Mouse (Mus musculus) intestine, embryonic 14.5 days (tissue): ENCODE measurements around the gene Rbp7. TPM values are rescaled to one million over a fixed set of nuclear protein-coding genes. Genes with fewer than 3 reads are reported as not detected.
A peak's percentile ranks its signal among the peaks of the same experiment; 100 is the strongest.
"Not testable (repeated sequence)": the region's sequence is repeated elsewhere in the genome, so short reads cannot be mapped to it uniquely, and the experiment has no call there.

ENCODE experiments used
- ATAC-seq: fragments of 200-750 bp; cut with Nextera tagmentation; replicated peaks from 2 replicates; pipeline ENCODE4 v1.8.0; 2017; ENCODE audit warnings: low read depth, moderate number of reproducible peaks, moderate TSS enrichment, moderate library complexity; ENCODE audit not compliant: low FRiP score, low TSS enrichment
- DNase-seq: peaks from one replicate; pipeline ENCODE4 v3.0.0-alpha.2; 2018; ENCODE audit warnings: low spot score
- H3K27ac ChIP-seq: fragments of 300-500 bp; sonication (generic); 2 replicates; pipeline ENCODE4 v1.5.1; 2014; ENCODE audit warnings: low read depth, mild to moderate bottlenecking, control low read depth
- H3K27me3 ChIP-seq: fragments of 300-500 bp; sonication (generic); replicated peaks from 2 replicates; pipeline ENCODE4 v1.6.1; 2014; ENCODE audit warnings: low read length, control low read depth; ENCODE audit not compliant: control insufficient read depth, insufficient read depth
- H3K36me3 ChIP-seq: fragments of 300-500 bp; sonication (generic); 2 replicates; pipeline ENCODE4 v1.6.1; 2014; ENCODE audit warnings: low read length, control low read depth; ENCODE audit not compliant: control insufficient read depth, insufficient read depth
- H3K4me1 ChIP-seq: fragments of 300-500 bp; sonication (generic); replicated peaks from 2 replicates; pipeline ENCODE4 v1.6.1; 2014; ENCODE audit warnings: low read length, control low read depth, mixed read lengths; ENCODE audit not compliant: control insufficient read depth, insufficient read depth
- H3K4me2 ChIP-seq: fragments of 300-500 bp; sonication (generic); 2 replicates; pipeline ENCODE4 v1.6.1; 2014; ENCODE audit warnings: low read length
- H3K4me3 ChIP-seq: fragments of 300-500 bp; sonication (generic); 2 replicates; pipeline ENCODE4 v1.5.1; 2014; ENCODE audit warnings: low read depth, low read length, control low read depth, mixed read lengths
- H3K9ac ChIP-seq: fragments of 300-500 bp; sonication (generic); 2 replicates; pipeline ENCODE4 v1.6.1; 2014; ENCODE audit warnings: mild to moderate bottlenecking, low read length
- H3K9me3 ChIP-seq: fragments of 300-500 bp; sonication (generic); 2 replicates; pipeline ENCODE4 v1.6.1; 2016; ENCODE audit warnings: low read length, control low read depth; ENCODE audit not compliant: control insufficient read depth
- WGBS: fragments of 180-500 bp; shearing (Covaris S2); extraction: QIAGEN DNeasy Blood & Tissue Kit; methylation state at CpG from one replicate; pipeline ENCODE4 v1.1.7; 2014; 5-methylcytosine and 5-hydroxymethylcytosine counted together
- polyA plus RNA-seq: library from polyadenylated mRNA; unstranded; fragments of >200 nt; fragmentation: Nextera tagmentation; extraction: Ambion mirVana; gene quantifications from 2 replicates; pipeline ENCODE4 v1.2.1, GENCODE M21; 2014

Gene Rbp7
- polyA plus RNA-seq, 1 experiment from 2014 or later: 1.5 TPM

GRCm38 (mm10) chr4:149460475-149460874 is 5.7 kb upstream of the Rbp7 start:
- ATAC-seq, H3K4me3 ChIP-seq, H3K4me1 ChIP-seq, H3K36me3 ChIP-seq, DNase-seq, H3K4me2 ChIP-seq, H3K9ac ChIP-seq, H3K27me3 ChIP-seq, H3K27ac ChIP-seq, H3K9me3 ChIP-seq: not testable (repeated sequence)
- WGBS: 95% methylated on average over 2 of the region's 2 CpGs

GRCm38 (mm10) chr4:149459425-149459824 is 4.6 kb upstream of the Rbp7 start:
- Histone ChIP-seq H3K27me3 (no peaks in the 10 kb centered on the region), H3K4me2 (no peak overlapping the region), H3K4me3 (no peak overlapping the region), H3K9me3 (no peaks in the 10 kb centered on the region), H3K9ac (no peak overlapping the region), H3K4me1 (no peaks in the 10 kb centered on the region), H3K36me3 (no peaks in the 10 kb centered on the region), H3K27ac (no peak overlapping the region)
- ATAC-seq (no peak), DNase-seq (no peak)
- 80% methylated on average over 1 of the region's 1 CpGs for WGBS

DNA sequence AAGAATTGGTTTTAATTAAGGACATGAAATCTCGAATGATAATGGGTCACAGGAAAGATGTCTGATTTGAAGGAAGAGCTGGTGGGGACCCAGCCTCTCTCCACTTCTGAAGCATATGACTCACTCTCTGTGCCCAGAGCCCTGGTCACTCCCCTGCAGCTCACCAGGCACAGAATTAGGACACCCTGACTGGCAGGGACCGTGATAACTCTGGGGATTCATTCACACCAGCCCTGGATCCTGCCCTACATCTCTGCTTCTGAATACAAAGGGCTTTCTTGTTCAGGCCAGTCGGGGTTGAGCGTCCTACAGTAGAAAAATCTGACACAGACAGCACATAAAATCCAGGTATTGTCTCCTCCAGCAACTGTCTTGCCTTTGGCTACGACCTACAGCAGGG is 3.7 kb upstream of the Rbp7 start:
- H3K9ac ChIP-seq: no peak overlapping the region
- H3K36me3 ChIP-seq: no peaks in the 10 kb centered on the region
- H3K4me1 ChIP-seq: no peaks in the 10 kb centered on the region
- H3K27me3 ChIP-seq: no peaks in the 10 kb centered on the region
- 64% methylated on average over 5 of the region's 5 CpGs for WGBS
- DNase-seq (no peak), ATAC-seq (no peak)
- H3K4me2 ChIP-seq: no peak overlapping the region
- no peaks in the 10 kb centered on the region for H3K9me3 ChIP-seq
- H3K27ac ChIP-seq: no peak overlapping the region
- H3K4me3 ChIP-seq: no peak overlapping the region

GRCm38 (mm10) chr4:149457831-149458430 is 3.2 kb upstream of the Rbp7 start:
- WGBS: 71% methylated on average over 6 of the region's 6 CpGs

GRCm38 (mm10) chr4:149457163-149457562 is 2.4 kb upstream of the Rbp7 start:
- H3K36me3 ChIP-seq, H3K9ac ChIP-seq, DNase-seq, H3K4me1 ChIP-seq, H3K4me2 ChIP-seq, ATAC-seq, H3K27me3 ChIP-seq, H3K9me3 ChIP-seq, H3K4me3 ChIP-seq, H3K27ac ChIP-seq: not testable (repeated sequence)
- WGBS: 83% methylated on average over 27 of the region's 27 CpGs

More at GRCm38 (mm10) chr4:149457831-149458430, 3.2 kb upstream of the Rbp7 start:
- no peak overlapping the region for H3K27ac ChIP-seq
- DNase-seq (no peak), ATAC-seq (no peak)
- H3K36me3 ChIP-seq: no peaks in the 10 kb centered on the region
- no peaks in the 10 kb centered on the region for H3K27me3 ChIP-seq
- H3K9ac ChIP-seq: no peak overlapping the region
- no peak overlapping the region for H3K4me3 ChIP-seq
- no peak overlapping the region for H3K4me2 ChIP-seq
- no peaks in the 10 kb centered on the region for H3K9me3 ChIP-seq
- no peaks in the 10 kb centered on the region for H3K4me1 ChIP-seq

DNA sequence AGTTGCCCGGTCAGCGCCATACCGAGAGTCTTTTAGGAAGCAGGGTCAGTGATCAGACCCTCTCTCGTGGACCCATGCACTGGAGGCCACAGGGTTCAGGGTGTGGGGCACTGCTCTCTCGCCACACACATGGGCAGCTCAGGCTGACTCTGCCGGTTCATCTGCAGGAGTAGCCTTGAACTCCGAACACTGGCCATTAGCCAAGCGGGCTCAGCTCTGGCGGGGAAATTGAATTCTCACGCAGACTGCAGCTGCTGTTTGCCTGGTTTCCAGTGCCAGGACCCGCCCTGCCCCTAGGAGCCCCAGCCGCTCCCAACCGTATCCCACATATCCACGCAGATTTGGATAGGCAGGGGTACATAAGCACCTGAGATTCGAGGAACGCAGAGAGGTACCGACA is 515 bp downstream of the Rbp7 start:
- Histone ChIP-seq H3K4me1 (no peaks in the 10 kb centered on the region), H3K27ac (no peak overlapping the region), H3K9ac (no peak overlapping the region), H3K27me3 (no peaks in the 10 kb centered on the region), H3K4me3 (no peak overlapping the region), H3K9me3 (no peaks in the 10 kb centered on the region), H3K4me2 (no peak overlapping the region), H3K36me3 (no peaks in the 10 kb centered on the region)
- ATAC-seq (no peak), DNase-seq (no peak)
- 84% methylated on average over 17 of the region's 17 CpGs for WGBS

- ATAC-seq: no peak
- no peaks in the 10 kb centered on the region for H3K9me3 ChIP-seq
- H3K4me3 ChIP-seq: no peak overlapping the region
- H3K4me1 ChIP-seq: no peaks in the 10 kb centered on the region
- no peaks in the 10 kb centered on the region for H3K27me3 ChIP-seq
- DNase-seq: no peak
- no peaks in the 10 kb centered on the region for H3K36me3 ChIP-seq
- no peak overlapping the region for H3K27ac ChIP-seq
- no peak overlapping the region for H3K4me2 ChIP-seq
- no peak overlapping the region for H3K9ac ChIP-seq
- 78% methylated on average over 4 of the region's 4 CpGs for WGBS
These were observed 1.1 kb downstream of the Rbp7 start for GRCm38 (mm10) chr4:149453656-149454055.

DNA sequence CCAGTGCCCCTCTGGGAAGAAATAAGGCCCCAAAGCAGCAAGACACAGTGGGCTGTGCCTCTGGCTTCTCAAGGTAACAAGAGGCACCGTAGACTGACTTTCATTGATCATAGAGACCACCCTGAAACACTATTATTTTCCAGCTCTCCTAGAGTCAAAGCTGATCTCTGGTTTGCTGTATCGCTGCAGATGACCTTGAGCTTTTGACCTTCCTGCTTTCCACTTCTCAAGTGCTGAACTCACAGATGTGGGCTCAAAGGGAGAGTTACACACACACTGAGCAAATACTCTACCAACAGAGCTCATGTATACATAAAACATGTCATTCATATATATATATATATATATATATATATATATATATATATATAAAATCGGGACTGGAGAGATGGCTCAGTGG is 4.1 kb downstream of the Rbp7 start:
- Histone ChIP-seq H3K4me1 (peaks cover 4% of the 10 kb centered on the region), H3K9ac (no peak overlapping the region), H3K4me2 (no peak overlapping the region), H3K9me3 (no peaks in the 10 kb centered on the region), H3K4me3 (no peak overlapping the region), H3K27ac (no peak overlapping the region), H3K36me3 (no peaks in the 10 kb centered on the region), H3K27me3 (no peaks in the 10 kb centered on the region)
- ATAC-seq: no peak
- WGBS: 81% methylated on average over 3 of the region's 3 CpGs
- no peak for DNase-seq

- 57% methylated on average over 1 of the region's 1 CpGs for WGBS
- Histone ChIP-seq H3K36me3 (no peaks in the 10 kb centered on the region), H3K9me3 (no peaks in the 10 kb centered on the region), H3K4me2 (no peak overlapping the region; the same call in 1 of the 2 replicates), H3K9ac (no peak overlapping the region), H3K4me1 (peaks cover 14% of the 10 kb centered on the region), H3K27me3 (no peaks in the 10 kb centered on the region), H3K4me3 (no peak overlapping the region), H3K27ac (peak overlapping the region; percentile 92)
- ATAC-seq (no peak), DNase-seq (no peak)
These were observed 8.5 kb downstream of the Rbp7 start for GRCm38 (mm10) chr4:149446309-149446708.
